Mouse (Mus musculus) ovary, adult 18-20 months (tissue): ENCODE measurements around the gene Zhx3.
A peak's percentile ranks its signal among the peaks of the same experiment; 100 is the strongest.

Experiments
- DNase-seq: peaks from one replicate; pipeline ENCODE4 v3.0.0; 2022; ENCODE audit warnings: low spot score, mixed read lengths

The Zhx3 gene

GRCm38 (mm10) chr2:160882436-160882835, 9.6 kb upstream of the Zhx3 start:
- DNase-seq, result no peak

- peak; percentile 53 for DNase-seq
Observed at GRCm38 (mm10) chr2:160881462-160882101, 8.8 kb upstream of the Zhx3 start.

GRCm38 (mm10) chr2:160880453-160881195, 7.8 kb upstream of the Zhx3 start, which contains the start of gene Lpin3:
TSS of gene Lpin3 (plus strand) at chr2:160880670.
- DNase-seq, result peak; percentile 66

GRCm38 (mm10) chr2:160876115-160876514, 3.3 kb upstream of the Zhx3 start:
- DNase-seq, result no peak

GRCm38 (mm10) chr2:160874231-160874877, 1.6 kb upstream of the Zhx3 start:
- no peak for DNase-seq

- peak; percentile 53 for DNase-seq
Observed at GRCm38 (mm10) chr2:160872395-160872794, 403 bp downstream of the Zhx3 start.

- no peak for DNase-seq
Observed at GRCm38 (mm10) chr2:160871310-160871709, 1.5 kb downstream of the Zhx3 start.

- no peak for DNase-seq
Observed at GRCm38 (mm10) chr2:160869446-160869845, 3.4 kb downstream of the Zhx3 start.

GRCm38 (mm10) chr2:160865266-160865665, 7.5 kb downstream of the Zhx3 start:
- no peak for DNase-seq

- no peak for DNase-seq
Observed at GRCm38 (mm10) chr2:160864112-160864511, 8.7 kb downstream of the Zhx3 start.

- DNase-seq, result no peak
Observed at GRCm38 (mm10) chr2:160860363-160860762, 12.4 kb downstream of the Zhx3 start.

- DNase-seq, result no peak
Observed at GRCm38 (mm10) chr2:160856359-160857102, 16.3 kb downstream of the Zhx3 start.

- DNase-seq, result no peak
Observed at GRCm38 (mm10) chr2:160854687-160855086, 18.1 kb downstream of the Zhx3 start.

- DNase-seq, result no peak
Observed at GRCm38 (mm10) chr2:160850360-160850759, 22.4 kb downstream of the Zhx3 start.

- no peak for DNase-seq
Observed at GRCm38 (mm10) chr2:160849617-160850240, 23.1 kb downstream of the Zhx3 start.

- no peak for DNase-seq
Observed at GRCm38 (mm10) chr2:160848186-160848585, 24.6 kb downstream of the Zhx3 start.

GRCm38 (mm10) chr2:160847664-160848063, 25.1 kb downstream of the Zhx3 start:
- DNase-seq, result no peak

- DNase-seq, result no peak
Observed at GRCm38 (mm10) chr2:160840838-160841237, 32.0 kb downstream of the Zhx3 start.

GRCm38 (mm10) chr2:160810802-160811201, 62.0 kb downstream of the Zhx3 start:
- no peak for DNase-seq

- no peak for DNase-seq
Observed at GRCm38 (mm10) chr2:160810376-160810775, 62.4 kb downstream of the Zhx3 start.

GRCm38 (mm10) chr2:160806091-160806521, 66.7 kb downstream of the Zhx3 start:
- DNase-seq, result peak; percentile 35
